Mouse (Mus musculus): ENCODE measurements at regions not wholly inside any gene's neighbourhood (a gene's known extent, or its start where the extent isn't known, plus 50 kb on each side); places are given as distances from the start of the nearest gene placed in this dataset.

DNA sequence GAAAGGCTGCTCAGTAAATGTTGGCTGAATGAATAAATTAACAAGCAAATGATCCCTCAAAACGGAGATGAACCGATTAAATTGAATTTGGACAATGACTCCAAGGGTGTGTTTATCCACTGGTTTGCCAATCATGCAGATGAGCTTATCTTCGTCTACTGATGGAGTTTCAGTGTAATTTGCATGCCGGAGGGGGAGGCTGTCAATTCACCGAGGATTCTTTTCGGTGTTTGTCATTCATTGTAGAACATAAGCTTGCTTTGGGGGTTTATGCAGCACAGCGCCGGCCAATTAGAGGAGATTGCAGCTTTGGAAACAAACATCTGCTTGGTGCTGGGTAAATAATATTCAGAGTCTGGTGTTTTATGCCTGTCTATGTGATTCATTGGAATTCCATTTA lies 132.7 kb downstream of the Otoa start:
- no peak overlapping the region for H3K4me2 ChIP-seq
- no peaks in the 10 kb centered on the region for H3K9me3 ChIP-seq
- 78% methylated on average over 8 of the region's 8 CpGs for WGBS
- no peaks in the 10 kb centered on the region for H3K27me3 ChIP-seq
- no peaks in the 10 kb centered on the region for H3K4me1 ChIP-seq
- no peak overlapping the region for H3K9ac ChIP-seq
- no peak overlapping the region for H3K4me3 ChIP-seq
- ATAC-seq (ENCODE audit: insufficient number of reproducible peaks, insufficient read depth, low FRiP score, low TSS enrichment, low read depth): no peak
- H3K36me3 ChIP-seq: no peaks in the 10 kb centered on the region
- H3K27ac ChIP-seq: no peak overlapping the region

DNA sequence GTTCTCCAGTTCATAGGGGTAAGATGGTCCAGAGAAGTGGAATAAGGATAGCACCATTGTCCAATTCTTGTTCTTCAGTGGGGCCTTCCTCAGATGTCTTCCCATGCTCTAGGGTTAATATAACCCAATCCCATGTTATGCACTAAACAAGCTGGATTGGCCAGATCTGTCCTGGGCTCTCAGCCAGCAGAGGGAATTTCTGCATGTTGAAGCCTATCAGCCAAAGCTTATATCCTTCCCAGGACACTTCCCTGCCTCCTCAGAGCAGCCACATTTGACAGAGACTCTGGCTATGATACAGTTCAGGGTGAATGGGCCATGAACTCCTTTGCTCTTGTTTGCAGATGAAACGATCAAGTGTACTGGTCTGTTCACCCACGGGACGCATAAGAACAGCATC lies 133.6 kb downstream of the Otoa start:
- H3K27me3 ChIP-seq: no peaks in the 10 kb centered on the region
- no peaks in the 10 kb centered on the region for H3K36me3 ChIP-seq
- no peak overlapping the region for H3K4me3 ChIP-seq
- no peak overlapping the region for H3K27ac ChIP-seq
- WGBS: 82% methylated on average over 3 of the region's 3 CpGs
- H3K9me3 ChIP-seq: no peaks in the 10 kb centered on the region
- H3K4me1 ChIP-seq: no peaks in the 10 kb centered on the region
- H3K4me2 ChIP-seq: no peak overlapping the region
- no peak overlapping the region for H3K9ac ChIP-seq
- no peak for ATAC-seq (ENCODE audit: insufficient number of reproducible peaks, insufficient read depth, low FRiP score, low TSS enrichment, low read depth)

GRCm38 (mm10) chr7:121215735-121216134 lies 134.3 kb downstream of the Otoa start:
- Histone ChIP-seq H3K4me3 (no peak overlapping the region), H3K9ac (no peak overlapping the region), H3K27ac (no peak overlapping the region), H3K27me3 (no peaks in the 10 kb centered on the region), H3K4me1 (no peaks in the 10 kb centered on the region), H3K36me3 (no peaks in the 10 kb centered on the region), H3K4me2 (no peak overlapping the region), H3K9me3 (no peaks in the 10 kb centered on the region)
- ATAC-seq (ENCODE audit: insufficient number of reproducible peaks, insufficient read depth, low FRiP score, low TSS enrichment, low read depth): no peak
- 68% methylated on average over 1 of the region's 1 CpGs for WGBS

GRCm38 (mm10) chr7:121218031-121218430 lies 136.6 kb downstream of the Otoa start:
- Histone ChIP-seq H3K36me3 (no peaks in the 10 kb centered on the region), H3K4me2 (no peak overlapping the region), H3K4me3 (no peak overlapping the region), H3K27ac (no peak overlapping the region), H3K4me1 (no peaks in the 10 kb centered on the region), H3K9me3 (no peaks in the 10 kb centered on the region), H3K27me3 (no peaks in the 10 kb centered on the region), H3K9ac (no peak overlapping the region)
- no peak for ATAC-seq (ENCODE audit: insufficient number of reproducible peaks, insufficient read depth, low FRiP score, low TSS enrichment, low read depth)
- WGBS: 89% methylated on average over 10 of the region's 10 CpGs

DNA sequence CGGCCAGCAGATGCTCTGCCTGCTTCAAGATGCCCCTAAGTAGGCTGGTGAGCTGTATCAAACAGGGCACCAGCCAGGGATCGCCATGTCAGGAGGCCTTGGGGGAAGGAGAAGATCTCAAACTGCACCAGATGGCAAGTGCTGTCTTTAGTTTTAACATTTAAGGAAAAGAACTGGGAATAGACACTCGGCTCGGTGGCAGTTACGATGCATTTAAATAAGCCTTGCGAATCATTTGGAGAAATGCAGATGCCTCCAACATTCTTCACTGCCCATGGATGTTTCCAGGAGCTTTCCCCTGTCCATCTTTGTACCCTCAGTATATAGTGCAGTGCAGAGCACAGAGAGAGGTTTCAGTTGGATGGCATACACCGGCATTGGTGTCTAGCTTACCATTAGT lies 139.7 kb downstream of the Otoa start:
- H3K27me3 ChIP-seq: no peaks in the 10 kb centered on the region
- ATAC-seq (ENCODE audit: insufficient number of reproducible peaks, insufficient read depth, low FRiP score, low TSS enrichment, low read depth): no peak
- no peak overlapping the region for H3K9ac ChIP-seq
- no peak overlapping the region for H3K4me2 ChIP-seq
- H3K4me3 ChIP-seq: no peak overlapping the region
- H3K36me3 ChIP-seq: no peaks in the 10 kb centered on the region
- H3K9me3 ChIP-seq: no peaks in the 10 kb centered on the region
- no peak overlapping the region for H3K27ac ChIP-seq
- WGBS: 91% methylated on average over 7 of the region's 7 CpGs
- no peaks in the 10 kb centered on the region for H3K4me1 ChIP-seq

DNA sequence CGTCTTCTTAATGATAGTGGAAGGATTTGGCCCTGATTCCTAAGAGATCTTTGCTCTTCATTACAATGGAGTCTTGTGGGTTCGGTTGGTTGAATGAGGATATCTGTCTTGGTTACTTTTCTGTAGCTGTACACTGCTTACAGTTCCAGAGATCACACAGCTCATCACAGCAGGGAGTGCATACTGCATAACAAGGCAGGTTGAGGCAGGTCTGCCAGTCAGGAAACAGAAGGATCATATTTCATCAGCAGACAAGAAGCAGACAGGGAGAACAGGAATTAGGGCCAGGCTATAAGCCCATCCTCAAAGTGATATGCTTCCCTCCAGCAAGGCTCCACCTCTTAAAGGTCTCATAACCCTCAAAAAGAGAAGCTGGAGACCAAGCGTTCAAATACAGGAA lies 150.4 kb downstream of the Otoa start:
- Histone ChIP-seq H3K4me3 (no peak overlapping the region), H3K9ac (no peak overlapping the region), H3K27me3 (no peaks in the 10 kb centered on the region), H3K4me2 (no peak overlapping the region), H3K36me3 (no peaks in the 10 kb centered on the region), H3K4me1 (no peaks in the 10 kb centered on the region), H3K9me3 (no peaks in the 10 kb centered on the region), H3K27ac (no peak overlapping the region)
- WGBS: 62% methylated on average over 3 of the region's 3 CpGs
- no peak for ATAC-seq (ENCODE audit: insufficient number of reproducible peaks, insufficient read depth, low FRiP score, low TSS enrichment, low read depth)

DNA sequence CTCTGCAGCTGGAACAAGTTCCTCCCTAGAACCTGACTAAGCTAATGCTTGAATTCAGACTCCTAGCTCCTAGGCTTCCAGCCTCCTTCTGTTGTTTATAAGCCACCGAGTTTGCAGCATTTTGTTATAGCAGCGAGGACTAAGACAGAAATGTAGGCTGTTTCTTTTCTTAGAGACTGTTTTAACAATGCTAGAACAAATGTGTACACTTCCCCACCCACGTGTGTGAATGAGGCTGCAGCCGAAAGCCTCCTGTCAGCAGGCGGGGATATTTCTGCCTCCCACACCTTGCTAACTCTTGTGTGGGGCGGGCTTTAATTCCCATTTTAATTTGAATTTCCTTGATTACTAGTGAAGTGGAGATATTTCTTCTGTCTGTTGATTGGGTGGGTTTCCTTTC lies 153.4 kb downstream of the Otoa start:
- WGBS: 78% methylated on average over 6 of the region's 6 CpGs

GRCm38 (mm10) chr7:121239731-121240130 lies 151.9 kb upstream of the Hs3st2 start:
- H3K36me3 ChIP-seq: no peaks in the 10 kb centered on the region
- no peak overlapping the region for H3K27ac ChIP-seq
- H3K27me3 ChIP-seq: no peaks in the 10 kb centered on the region
- whole genome bisulfite sequencing: 82% methylated on average over 6 of the region's 6 CpGs
- H3K9me3 ChIP-seq: no peaks in the 10 kb centered on the region
- H3K4me2 ChIP-seq: no peak overlapping the region
- no peak overlapping the region for H3K9ac ChIP-seq
- no peak overlapping the region for H3K4me3 ChIP-seq
- ATAC-seq (ENCODE audit: insufficient number of reproducible peaks, insufficient read depth, low FRiP score, low TSS enrichment, low read depth): no peak
- H3K4me1 ChIP-seq: no peaks in the 10 kb centered on the region

More for the DNA sequence above, 153.4 kb downstream of the Otoa start:
- no peaks in the 10 kb centered on the region for H3K9me3 ChIP-seq
- H3K4me2 ChIP-seq: no peak overlapping the region
- no peaks in the 10 kb centered on the region for H3K4me1 ChIP-seq
- ATAC-seq (ENCODE audit: insufficient number of reproducible peaks, insufficient read depth, low FRiP score, low TSS enrichment, low read depth): no peak
- H3K27me3 ChIP-seq: no peaks in the 10 kb centered on the region
- no peaks in the 10 kb centered on the region for H3K36me3 ChIP-seq
- no peak overlapping the region for H3K4me3 ChIP-seq
- H3K9ac ChIP-seq: no peak overlapping the region
- H3K27ac ChIP-seq: no peak overlapping the region

GRCm38 (mm10) chr7:121247845-121248244 lies 143.8 kb upstream of the Hs3st2 start:
- H3K36me3 ChIP-seq: no peaks in the 10 kb centered on the region
- no peak overlapping the region for H3K9ac ChIP-seq
- no peak overlapping the region for H3K4me3 ChIP-seq
- no peaks in the 10 kb centered on the region for H3K9me3 ChIP-seq
- H3K4me1 ChIP-seq: no peaks in the 10 kb centered on the region
- H3K27me3 ChIP-seq: no peaks in the 10 kb centered on the region
- no peak overlapping the region for H3K27ac ChIP-seq
- no peak for ATAC-seq (ENCODE audit: insufficient number of reproducible peaks, insufficient read depth, low FRiP score, low TSS enrichment, low read depth)
- H3K4me2 ChIP-seq: no peak overlapping the region
- 88% methylated on average over 6 of the region's 6 CpGs for WGBS

- ATAC-seq (ENCODE audit: insufficient number of reproducible peaks, insufficient read depth, low FRiP score, low TSS enrichment, low read depth): no peak
- Histone ChIP-seq H3K27ac (no peak overlapping the region), H3K9ac (no peak overlapping the region), H3K4me2 (no peak overlapping the region), H3K4me1 (no peaks in the 10 kb centered on the region), H3K36me3 (no peaks in the 10 kb centered on the region), H3K4me3 (no peak overlapping the region), H3K9me3 (no peaks in the 10 kb centered on the region), H3K27me3 (no peaks in the 10 kb centered on the region)
- WGBS: 82% methylated on average over 2 of the region's 2 CpGs
Measured at GRCm38 (mm10) chr7:121257466-121257865, 134.2 kb upstream of the Hs3st2 start.

DNA sequence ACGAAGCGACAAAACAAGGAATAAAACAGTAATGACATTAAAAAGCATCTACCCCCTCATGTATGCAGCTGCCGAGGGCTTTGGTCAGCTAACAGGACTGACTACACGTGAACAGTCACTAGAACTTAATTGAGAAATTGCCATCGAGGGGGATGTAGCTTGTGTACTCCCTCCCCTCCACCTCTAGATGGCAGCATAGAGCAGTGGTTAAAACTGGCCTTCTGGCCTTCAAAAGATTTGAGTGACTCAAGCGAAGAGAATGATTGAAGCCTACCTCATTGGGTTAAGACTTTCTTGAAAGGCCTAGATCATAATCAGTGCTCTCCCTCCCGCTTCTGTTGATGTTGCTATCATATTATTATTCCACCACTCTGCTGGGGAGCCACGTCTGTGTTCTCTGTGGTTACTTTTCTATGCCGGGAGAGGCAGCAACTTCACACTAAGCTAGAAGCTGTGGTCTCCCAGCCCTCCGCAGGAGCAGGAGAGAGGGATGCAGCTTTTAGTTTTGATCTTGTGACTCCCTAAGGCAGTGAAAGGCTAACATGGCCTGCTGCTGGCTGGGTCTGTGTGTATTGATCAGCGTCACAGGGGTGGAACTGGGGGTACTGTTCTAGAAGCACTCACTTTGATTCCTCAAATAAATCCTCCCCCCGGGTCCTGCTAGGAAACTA lies 132.7 kb upstream of the Hs3st2 start:
- Histone ChIP-seq H3K27ac (no peak overlapping the region), H3K4me1 (no peaks in the 10 kb centered on the region), H3K36me3 (no peaks in the 10 kb centered on the region), H3K9me3 (no peaks in the 10 kb centered on the region), H3K27me3 (no peaks in the 10 kb centered on the region), H3K4me3 (no peak overlapping the region), H3K9ac (no peak overlapping the region), H3K4me2 (no peak overlapping the region)
- WGBS: 48% methylated on average over 12 of the region's 12 CpGs
- no peak for ATAC-seq (ENCODE audit: insufficient number of reproducible peaks, insufficient read depth, low FRiP score, low TSS enrichment, low read depth)

DNA sequence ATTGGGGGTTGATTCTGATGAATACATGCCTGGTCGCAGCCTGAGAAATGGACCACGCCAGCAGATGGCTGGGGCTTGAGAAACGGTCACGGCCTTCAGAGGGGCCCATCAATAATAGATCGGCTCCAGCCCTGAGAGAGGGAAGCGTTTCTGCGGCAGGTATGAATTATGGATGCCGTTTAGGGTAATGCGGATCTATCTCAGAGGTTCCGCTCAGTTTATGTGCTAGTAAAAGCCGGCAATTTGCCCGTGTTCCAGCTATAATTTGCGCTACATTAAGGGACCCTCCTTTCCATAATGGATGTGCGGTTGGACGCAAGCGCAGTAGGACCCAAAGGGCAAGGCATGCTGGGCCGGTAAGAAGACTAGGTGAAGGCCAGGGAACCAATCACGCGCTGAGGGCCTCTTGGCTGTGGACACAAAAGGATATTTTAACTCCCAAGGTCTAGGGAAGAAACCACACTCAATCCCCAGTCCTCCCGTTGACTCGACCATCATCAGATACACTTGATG lies 132.1 kb upstream of the Hs3st2 start:
- no peak overlapping the region for H3K27ac ChIP-seq
- H3K36me3 ChIP-seq: no peaks in the 10 kb centered on the region
- no peak overlapping the region for H3K4me3 ChIP-seq
- WGBS: 90% methylated on average over 21 of the region's 21 CpGs
- H3K9ac ChIP-seq: no peak overlapping the region
- no peaks in the 10 kb centered on the region for H3K4me1 ChIP-seq
- H3K9me3 ChIP-seq: no peaks in the 10 kb centered on the region
- no peak for ATAC-seq (ENCODE audit: insufficient number of reproducible peaks, insufficient read depth, low FRiP score, low TSS enrichment, low read depth)
- H3K4me2 ChIP-seq: no peak overlapping the region
- no peaks in the 10 kb centered on the region for H3K27me3 ChIP-seq

Measured in embryonic facial prominence, embryonic 13.5 days (tissue).